Mouse (Mus musculus): Measurements from ENCODE around the gene Cep97. TPM values are rescaled to one million over a fixed set of nuclear protein-coding genes. Genes with fewer than 3 reads are reported as not detected.
"Not testable (repeated sequence)": the region's sequence is repeated elsewhere in the genome, so short reads cannot be mapped to it uniquely, and the experiment has no call there.

Cep97 gene
- polyA plus RNA-seq, 1 experiment = 0.25 TPM

DNA sequence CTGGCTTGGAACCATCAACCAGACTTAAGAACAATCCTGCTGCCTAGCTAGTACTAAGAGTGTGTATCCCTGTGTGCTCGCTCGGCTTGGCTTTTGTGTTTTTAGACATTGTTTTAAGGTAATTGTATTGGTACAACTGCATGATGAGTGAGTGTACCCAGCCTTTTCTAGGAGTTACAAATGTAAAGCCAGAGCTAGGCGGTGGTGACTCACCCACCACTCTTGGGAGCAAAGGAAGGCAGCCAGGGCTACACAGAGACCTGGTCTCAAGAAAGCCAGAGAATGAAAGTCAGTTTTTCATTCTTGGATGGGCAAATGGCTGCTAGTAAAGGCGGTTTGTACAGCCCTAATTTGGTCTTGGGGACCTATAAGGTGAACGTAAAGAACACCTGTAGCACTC, 35.8 kb upstream of the Cep97 start:
- H3K27ac ChIP-seq (ENCODE audit: insufficient read depth, low read depth, low read length) = no peak overlapping the region
- H3K27me3 ChIP-seq (ENCODE audit: control insufficient read depth, insufficient read depth, low read length) = no peaks in the 10 kb centered on the region
- TF ChIP-seq CTCF (IDR thresholded peaks at IDR 0.05; ENCODE audit: extremely low read depth, insufficient read length, insufficient replicate concordance, low read depth, low read length) (no peak), POLR2A (IDR thresholded peaks at IDR 0.05; ENCODE audit: low read depth, low read length) (no peak)
- H3K36me3 ChIP-seq (ENCODE audit: control insufficient read depth, insufficient read depth, low read length) = peaks cover 26% of the 10 kb centered on the region
- H3K4me1 ChIP-seq (ENCODE audit: control insufficient read depth, insufficient read depth, insufficient read length, low read length) = peaks cover 7% of the 10 kb centered on the region; the same call in 1 of the 2 replicates
- no peak overlapping the region for H3K4me3 ChIP-seq (ENCODE audit: low read depth, low read length)
- 88% methylated on average over 5 of the region's 5 CpGs for WGBS

- H3K36me3 ChIP-seq (ENCODE audit: control insufficient read depth, insufficient read depth, low read length) = peaks cover 26% of the 10 kb centered on the region
- peaks cover 7% of the 10 kb centered on the region; the same call in 1 of the 2 replicates for H3K4me1 ChIP-seq (ENCODE audit: control insufficient read depth, insufficient read depth, insufficient read length, low read length)
- no peak overlapping the region for H3K27ac ChIP-seq (ENCODE audit: insufficient read depth, low read depth, low read length)
- H3K4me3 ChIP-seq (ENCODE audit: low read depth, low read length) = no peak overlapping the region
- H3K27me3 ChIP-seq (ENCODE audit: control insufficient read depth, insufficient read depth, low read length) = no peaks in the 10 kb centered on the region
- peak; percentile 41; the same call in 1 of the 2 replicates for TF ChIP-seq CTCF (IDR thresholded peaks at IDR 0.05; ENCODE audit: extremely low read depth, insufficient read length, insufficient replicate concordance, low read depth, low read length)
- no peak for TF ChIP-seq POLR2A (IDR thresholded peaks at IDR 0.05; ENCODE audit: low read depth, low read length)
- WGBS = 62% methylated on average over 3 of the region's 3 CpGs
Observed at GRCm38 (mm10) chr16:55969147-55969546, 34.5 kb upstream of the Cep97 start.

GRCm38 (mm10) chr16:55967221-55967620, 32.6 kb upstream of the Cep97 start:
- peaks cover 5% of the 10 kb centered on the region; the same call in 1 of the 2 replicates for H3K4me1 ChIP-seq (ENCODE audit: control insufficient read depth, insufficient read depth, insufficient read length, low read length)
- H3K27ac ChIP-seq (ENCODE audit: insufficient read depth, low read depth, low read length) = no peak overlapping the region
- H3K27me3 ChIP-seq (ENCODE audit: control insufficient read depth, insufficient read depth, low read length) = no peaks in the 10 kb centered on the region
- peaks cover 26% of the 10 kb centered on the region for H3K36me3 ChIP-seq (ENCODE audit: control insufficient read depth, insufficient read depth, low read length)
- H3K4me3 ChIP-seq (ENCODE audit: low read depth, low read length) = no peak overlapping the region
- WGBS = 10% methylated on average over 1 of the region's 1 CpGs
- no peak for TF ChIP-seq POLR2A (IDR thresholded peaks at IDR 0.05; ENCODE audit: low read depth, low read length)
- no peak for TF ChIP-seq CTCF (IDR thresholded peaks at IDR 0.05; ENCODE audit: extremely low read depth, insufficient read length, insufficient replicate concordance, low read depth, low read length)

DNA sequence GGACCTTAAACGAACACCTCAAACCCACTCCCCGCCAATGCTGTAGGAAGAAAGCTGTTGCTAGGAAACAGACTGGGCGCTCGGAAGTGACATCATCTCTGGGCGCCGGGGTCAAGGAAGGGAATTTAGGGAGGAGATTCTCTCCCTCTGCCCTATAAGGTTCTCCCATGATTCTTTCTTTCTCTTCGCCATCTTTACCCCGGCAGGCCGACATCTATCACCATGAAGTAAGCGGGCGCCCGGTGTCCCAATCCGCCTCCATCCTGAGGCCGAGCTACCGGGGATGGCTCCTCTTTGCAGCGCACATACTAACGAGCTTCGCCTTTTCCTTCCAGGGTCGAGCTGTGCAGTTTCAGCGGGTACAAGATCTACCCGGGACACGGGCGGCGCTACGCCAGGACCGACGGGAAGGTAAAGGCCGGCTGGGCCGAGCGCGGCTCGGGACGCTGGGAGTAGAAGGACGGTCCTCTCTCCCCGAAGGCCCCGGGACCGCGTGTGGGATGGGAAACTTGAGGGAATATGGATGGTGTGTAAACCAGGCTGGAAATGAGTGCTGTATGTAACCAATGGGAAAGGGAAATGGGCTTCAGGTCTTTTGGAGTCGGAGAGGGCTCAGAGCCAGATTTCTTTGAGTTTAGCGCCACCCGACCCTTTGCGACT, 31.7 kb upstream of the Cep97 start, which contains the start of gene Rpl24:
Gene Rpl24, plus strand, starts transcription at position 64 of the 660 bp plus-strand sequence.
- Histone ChIP-seq H3K27ac (ENCODE audit: insufficient read depth, low read depth, low read length) (peak within 1 kb of the TSS; percentile 67), H3K4me1 (ENCODE audit: control insufficient read depth, insufficient read depth, insufficient read length, low read length) (peaks cover 5% of the 10 kb centered on the region; the same call in 1 of the 2 replicates), H3K27me3 (ENCODE audit: control insufficient read depth, insufficient read depth, low read length) (no peaks in the 10 kb centered on the region), H3K36me3 (ENCODE audit: control insufficient read depth, insufficient read depth, low read length) (peaks cover 20% of the 10 kb centered on the region), H3K4me3 (ENCODE audit: low read depth, low read length) (peak within 1 kb of the TSS; percentile 82)
- under 1% methylated on average over 42 of the region's 42 CpGs for WGBS
- peak; percentile 59; the same call in 1 of the 2 replicates for TF ChIP-seq POLR2A (IDR thresholded peaks at IDR 0.05; ENCODE audit: low read depth, low read length)
- no peak for TF ChIP-seq CTCF (IDR thresholded peaks at IDR 0.05; ENCODE audit: extremely low read depth, insufficient read length, insufficient replicate concordance, low read depth, low read length)

DNA sequence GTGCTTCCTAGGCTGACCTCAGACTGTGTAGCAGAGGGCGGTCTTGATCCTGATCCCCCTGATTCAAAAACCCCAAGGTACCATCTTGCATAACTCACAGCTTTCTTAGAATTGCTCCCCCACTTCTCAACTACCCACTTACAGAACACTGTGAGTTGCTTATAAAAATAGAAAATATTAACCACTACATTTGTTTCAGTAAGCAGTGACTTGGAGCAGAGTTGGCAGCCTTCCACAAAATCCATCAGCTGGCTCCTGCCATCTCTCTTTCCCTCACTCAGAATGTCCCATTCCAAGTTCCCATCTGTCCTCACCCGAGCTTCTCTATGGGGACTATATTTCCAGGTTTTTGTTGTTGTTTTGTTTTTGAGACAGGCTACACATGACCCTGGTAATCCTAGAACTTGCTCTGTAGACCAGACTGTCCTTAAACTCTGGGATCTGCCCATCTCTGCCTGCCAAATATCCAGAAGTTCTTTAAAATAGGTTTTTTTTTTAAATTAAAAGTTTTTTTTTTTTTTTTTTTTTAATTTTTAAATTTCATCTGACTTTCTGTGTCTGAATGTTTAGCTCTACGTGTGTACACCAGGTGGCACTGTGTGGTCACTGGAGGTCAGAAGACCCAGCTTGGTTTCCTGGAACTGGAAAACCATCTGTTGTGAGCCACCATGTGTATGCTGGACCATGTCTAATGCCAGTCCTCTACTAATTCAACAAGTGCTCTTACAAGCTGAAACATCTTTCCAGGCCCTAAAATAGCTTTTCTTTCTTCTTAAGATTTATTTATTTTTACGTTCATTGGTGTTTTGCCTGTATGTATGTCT, 29.7 kb upstream of the Cep97 start:
- Histone ChIP-seq H3K36me3 (ENCODE audit: control insufficient read depth, insufficient read depth, low read length) (peaks cover 8% of the 10 kb centered on the region), H3K27me3 (ENCODE audit: control insufficient read depth, insufficient read depth, low read length) (no peaks in the 10 kb centered on the region), H3K4me3 (ENCODE audit: low read depth, low read length) (no peak overlapping the region), H3K4me1 (ENCODE audit: control insufficient read depth, insufficient read depth, insufficient read length, low read length) (peaks cover 5% of the 10 kb centered on the region; the same call in 1 of the 2 replicates), H3K27ac (ENCODE audit: insufficient read depth, low read depth, low read length) (no peak overlapping the region)
- WGBS = 56% methylated on average over 4 of the region's 4 CpGs
- TF ChIP-seq POLR2A (IDR thresholded peaks at IDR 0.05; ENCODE audit: low read depth, low read length) (no peak), CTCF (IDR thresholded peaks at IDR 0.05; ENCODE audit: extremely low read depth, insufficient read length, insufficient replicate concordance, low read depth, low read length) (no peak)

- H3K27ac ChIP-seq (ENCODE audit: insufficient read depth, low read depth, low read length); H3K4me3 ChIP-seq (ENCODE audit: low read depth, low read length); H3K36me3 ChIP-seq (ENCODE audit: control insufficient read depth, insufficient read depth, low read length); H3K27me3 ChIP-seq (ENCODE audit: control insufficient read depth, insufficient read depth, low read length); H3K4me1 ChIP-seq (ENCODE audit: control insufficient read depth, insufficient read depth, insufficient read length, low read length): not testable (repeated sequence)
- WGBS = 92% methylated on average over 6 of the region's 11 CpGs
Observed at GRCm38 (mm10) chr16:55963068-55963467, 28.4 kb upstream of the Cep97 start.

DNA sequence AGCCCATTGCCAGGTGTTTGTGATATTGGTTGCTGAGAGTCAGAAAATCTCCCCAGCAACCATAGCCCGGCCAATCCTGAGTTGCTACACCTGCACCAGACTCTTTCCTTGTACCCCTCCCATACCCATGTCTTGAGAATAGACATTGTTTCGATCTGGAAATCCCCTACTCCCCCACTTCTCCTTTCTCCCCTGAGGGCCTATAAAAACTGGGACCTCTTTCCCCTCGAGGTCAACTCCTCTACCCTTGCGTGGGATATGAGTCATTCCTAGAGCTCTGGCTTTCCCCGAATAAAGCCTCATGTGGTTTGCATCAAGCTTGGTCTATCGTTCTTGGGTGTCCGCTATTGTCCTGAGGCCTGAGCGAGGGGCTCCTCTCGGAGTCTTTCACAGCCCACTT, 19.5 kb upstream of the Cep97 start:
- not testable (repeated sequence) for H3K36me3 ChIP-seq (ENCODE audit: control insufficient read depth, insufficient read depth, low read length); H3K27ac ChIP-seq (ENCODE audit: insufficient read depth, low read depth, low read length); H3K4me3 ChIP-seq (ENCODE audit: low read depth, low read length); H3K27me3 ChIP-seq (ENCODE audit: control insufficient read depth, insufficient read depth, low read length); H3K4me1 ChIP-seq (ENCODE audit: control insufficient read depth, insufficient read depth, insufficient read length, low read length)
- WGBS = 88% methylated on average over 9 of the region's 9 CpGs

Measured in small intestine, adult 2 months (tissue).